ENCODE assay signal across 12 mouse cellular contexts in the genomic region with DNA sequence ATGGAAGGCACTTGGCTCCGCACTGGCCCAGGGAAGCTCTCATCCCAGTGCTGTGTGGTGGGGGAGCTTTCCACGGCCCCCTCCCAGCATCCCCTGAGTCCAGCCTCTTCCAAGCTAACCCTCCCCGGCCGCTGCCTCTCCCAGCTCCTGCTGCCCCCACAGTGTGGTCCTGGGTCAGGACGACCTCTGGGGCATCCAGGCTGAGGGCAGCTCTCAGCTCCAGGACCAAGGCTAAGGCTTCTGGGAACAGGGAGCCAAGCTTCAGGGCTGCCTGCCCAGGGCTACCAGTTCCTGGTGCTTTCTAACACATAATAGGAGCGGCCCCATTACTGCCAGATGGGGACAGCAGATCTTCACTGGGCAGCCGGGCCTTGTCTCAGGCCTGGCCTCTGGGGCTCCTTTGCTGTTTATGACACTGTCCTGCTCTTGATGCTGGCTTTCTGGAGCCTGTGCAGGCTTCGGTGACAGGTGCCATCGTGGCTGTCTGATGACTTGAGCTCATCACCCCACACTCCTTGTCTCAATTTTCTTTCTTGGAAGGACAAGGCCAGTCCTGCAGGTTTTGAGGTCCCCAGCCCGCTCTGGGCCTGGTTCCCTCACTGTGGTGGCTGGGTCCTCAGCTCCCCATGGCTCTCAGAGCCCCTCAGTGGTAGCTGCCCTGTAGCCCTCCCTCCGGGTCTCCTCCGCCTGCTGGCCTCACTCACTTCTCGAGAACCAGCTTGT.
DNase-seq lines count a peak whose midpoint lies in the region; ATAC-seq and TF ChIP-seq lines count a peak whose summit lies in the region.
"Had no signal": no experiment of that assay in that cellular context is flagged by ENCODE, and none has a peak within 500 bp of the region (broad histone marks: within the 10 kb centered on the region; RNA-seq: fewer than 3 reads in every experiment).

No protein-coding gene starts in this region.

- peaks cover 17% of the 10 kb centered on the region; the same call in 1 of the 2 replicates for H3K4me1 ChIP-seq in kidney, postnatal 0 days (replicated peaks; ENCODE audit: insufficient read depth, low read length)
- H3K4me1 ChIP-seq in intestine, embryonic 16.5 days (ENCODE audit: control insufficient read depth, insufficient read depth, low read length) = peaks cover 43% of the 10 kb centered on the region

- WGBS in kidney, postnatal 0 days = 76% methylated on average over 13 of the region's 13 CpGs
- WGBS in intestine, embryonic 16.5 days = 81% methylated on average over 13 of the region's 13 CpGs

- no peak overlapping the region for H3K4me2 ChIP-seq in kidney, postnatal 0 days (ENCODE audit: low read length)
- no peak overlapping the region for H3K4me2 ChIP-seq in intestine, embryonic 16.5 days (ENCODE audit: low read depth, low read length)
- H3K4me2 ChIP-seq: forebrain, embryonic 12.5 days; heart, embryonic 11.5 days had no signal

- no peaks in the 10 kb centered on the region for H3K9me3 ChIP-seq in kidney, postnatal 0 days (replicated peaks; ENCODE audit: low read length)
- no peaks in the 10 kb centered on the region for H3K9me3 ChIP-seq in intestine, embryonic 16.5 days (ENCODE audit: control insufficient read depth, low read length)
- H3K9me3 ChIP-seq: forebrain, embryonic 12.5 days had no signal

- 0 out of 2 replicates have a peak overlapping the region, but pooled peaks have one; percentile 63 for H3K27ac ChIP-seq in kidney, postnatal 0 days
- H3K27ac ChIP-seq in intestine, embryonic 16.5 days (ENCODE audit: low read length) = no peak overlapping the region
- H3K27ac ChIP-seq: forebrain, embryonic 12.5 days had no signal

- H3K36me3 ChIP-seq in kidney, postnatal 0 days (ENCODE audit: insufficient read depth, low read length) = no peaks in the 10 kb centered on the region
- no peaks in the 10 kb centered on the region for H3K36me3 ChIP-seq in C2C12 (ENCODE audit: control insufficient read depth, insufficient read depth)
- no peaks in the 10 kb centered on the region; the same call in 1 of the 2 replicates for H3K36me3 ChIP-seq in intestine, embryonic 16.5 days (ENCODE audit: control insufficient read depth, insufficient read depth, low read length)
- H3K36me3 ChIP-seq: forebrain, embryonic 12.5 days had no signal

- H3K27me3 ChIP-seq in kidney, postnatal 0 days (ENCODE audit: insufficient read depth, low read length) = no peaks in the 10 kb centered on the region
- no peaks in the 10 kb centered on the region for H3K27me3 ChIP-seq in C2C12 (ENCODE audit: control insufficient read depth, insufficient read depth, insufficient read length)
- H3K27me3 ChIP-seq in intestine, embryonic 16.5 days (replicated peaks; ENCODE audit: control insufficient read depth, insufficient read depth, low read length) = no peaks in the 10 kb centered on the region
- H3K27me3 ChIP-seq: forebrain, embryonic 12.5 days; Patski had no signal

- H3K79me2 ChIP-seq in C2C12 (ENCODE audit: control insufficient read depth, insufficient read depth) = no peaks in the 10 kb centered on the region

- ATAC-seq in kidney, postnatal 0 days (replicated peaks; ENCODE audit: low FRiP score, low read depth) = no peak
- no peak for ATAC-seq in intestine, embryonic 16.5 days
- ATAC-seq: Patski had no signal

- peak; percentile 51 for DNase-seq in adrenal gland, postnatal 14 days
- no peak for DNase-seq in adrenal gland, postnatal 4 days (ENCODE audit: low spot score in 2 of 2)
- no peak for DNase-seq in kidney, postnatal 0 days (ENCODE audit: low spot score)
- DNase-seq in kidney, postnatal 10 days = no peak
- no peak for DNase-seq in embryo, embryonic 10.5 days (ENCODE audit: low spot score)
- DNase-seq in left cerebral cortex, postnatal 36 days (ENCODE audit: low spot score in 2 of 2) = no peak
- DNase-seq: cerebellum, postnatal 36 days had no signal

- H3K9ac ChIP-seq in kidney, postnatal 0 days (ENCODE audit: low read depth, low read length) = peak overlapping the region; percentile 1; the same call in 1 of the 2 replicates
- peak overlapping the region; percentile 42; the same call in 1 of the 2 replicates for H3K9ac ChIP-seq in intestine, embryonic 16.5 days (ENCODE audit: low read depth, low read length)
- H3K9ac ChIP-seq: forebrain, embryonic 12.5 days had no signal

- no peak overlapping the region for H3K4me3 ChIP-seq in kidney, postnatal 0 days (replicated peaks; ENCODE audit: low read depth, low read length)
- no peak overlapping the region for H3K4me3 ChIP-seq in C2C12 (ENCODE audit: insufficient read depth, poor library complexity, severe bottlenecking)
- no peak overlapping the region for H3K4me3 ChIP-seq in intestine, embryonic 16.5 days (ENCODE audit: low read length)
- H3K4me3 ChIP-seq: forebrain, embryonic 12.5 days had no signal

- peak overlapping the region; percentile 36 for H3ac ChIP-seq in C2C12 (ENCODE audit: control insufficient read depth, insufficient read length, low read depth)

- no peaks in the 10 kb centered on the region for H3K79me3 ChIP-seq in C2C12 (ENCODE audit: low read depth)

- intact Hi-C loops in left cerebral cortex, postnatal 36 days (cut with DNase I) = no loop called here

- TF ChIP-seq CTCF in kidney, postnatal 0 days (IDR thresholded peaks at IDR 0.05; ENCODE audit: low read depth) = 0 out of 2 replicates have a peak, but pooled peaks have one; percentile 1
- no peak for TF ChIP-seq CTCF in C2C12 (IDR thresholded peaks at IDR 0.05; ENCODE audit: control insufficient read depth, insufficient read depth, insufficient read length)

TF ChIP-seq in C2C12, 6 proteins besides CTCF, POLR2A, EP300 and RAD21:
- TF ChIP-seq MAX (IDR thresholded peaks at IDR 0.05) (no peak), MYOD1 (IDR thresholded peaks at IDR 0.05; ENCODE audit: control insufficient read depth, insufficient read length, low read depth) (no peak), USF1 (IDR thresholded peaks at IDR 0.05; ENCODE audit: low read depth) (no peak), CEBPB (IDR thresholded peaks at IDR 0.05; ENCODE audit: low read depth) (no peak), FOSL1 (IDR thresholded peaks at IDR 0.05; ENCODE audit: insufficient read depth, low read length, poor library complexity, severe bottlenecking) (no peak), MYOG (IDR thresholded peaks at IDR 0.05; ENCODE audit: control insufficient read depth, extremely low read depth, insufficient read length) (no peak)
